Mouse (Mus musculus): ENCODE measurements around the gene Sag.
"Not testable (repeated sequence)": the region's sequence is repeated elsewhere in the genome, so short reads cannot be mapped to it uniquely, and the experiment has no call there.

Gene Sag

GRCm38 (mm10) chr1:87824420-87824995 lies 21.0 kb downstream of the Sag start:
- no peak for DNase-seq (ENCODE audit: low spot score)

- no peak for DNase-seq (ENCODE audit: low spot score)
Measured at GRCm38 (mm10) chr1:87825281-87825680, 21.8 kb downstream of the Sag start.

GRCm38 (mm10) chr1:87825991-87826390 lies 22.5 kb downstream of the Sag start:
- no peak for DNase-seq (ENCODE audit: low spot score)

- DNase-seq (ENCODE audit: low spot score) = no peak
Measured at GRCm38 (mm10) chr1:87826474-87826873, 23.0 kb downstream of the Sag start.

- DNase-seq (ENCODE audit: low spot score) = not testable (repeated sequence)
Measured at GRCm38 (mm10) chr1:87827476-87827875, 24.0 kb downstream of the Sag start.

- DNase-seq (ENCODE audit: low spot score) = no peak
Measured at GRCm38 (mm10) chr1:87828185-87828584, 24.7 kb downstream of the Sag start.

- no peak for DNase-seq (ENCODE audit: low spot score)
Measured at GRCm38 (mm10) chr1:87828926-87829580, 25.6 kb downstream of the Sag start.

GRCm38 (mm10) chr1:87829621-87830211 lies 26.2 kb downstream of the Sag start:
- DNase-seq (ENCODE audit: low spot score) = no peak

GRCm38 (mm10) chr1:87836453-87836852 lies 33.0 kb downstream of the Sag start:
- no peak for DNase-seq (ENCODE audit: low spot score)

GRCm38 (mm10) chr1:87837018-87837417 lies 33.5 kb downstream of the Sag start:
- DNase-seq (ENCODE audit: low spot score) = no peak

- DNase-seq (ENCODE audit: low spot score) = no peak
Measured at GRCm38 (mm10) chr1:87840411-87841208, 37.1 kb downstream of the Sag start.

GRCm38 (mm10) chr1:87846801-87847474 lies 43.5 kb downstream of the Sag start:
- DNase-seq (ENCODE audit: low spot score) = no peak

- DNase-seq (ENCODE audit: low spot score) = no peak
Measured at GRCm38 (mm10) chr1:87847475-87848168, 44.1 kb downstream of the Sag start.

GRCm38 (mm10) chr1:87848237-87848996 lies 44.9 kb downstream of the Sag start:
- no peak for DNase-seq (ENCODE audit: low spot score)

- DNase-seq (ENCODE audit: low spot score) = no peak
Measured at GRCm38 (mm10) chr1:87849278-87849677, 45.8 kb downstream of the Sag start.

- DNase-seq (ENCODE audit: low spot score) = no peak
Measured at GRCm38 (mm10) chr1:87851344-87851743, 47.9 kb downstream of the Sag start.

GRCm38 (mm10) chr1:87852081-87852790 lies 48.8 kb downstream of the Sag start:
- no peak for DNase-seq (ENCODE audit: low spot score)

- no peak for DNase-seq (ENCODE audit: low spot score)
Measured at GRCm38 (mm10) chr1:87852892-87853600, 49.6 kb downstream of the Sag start, which contains the start of gene Dgkd. TSS of gene Dgkd (plus strand) at chr1:87853287.

- DNase-seq (ENCODE audit: low spot score) = no peak
Measured at GRCm38 (mm10) chr1:87853601-87854361, 50.3 kb downstream of the Sag start.
